Mouse (Mus musculus): ENCODE results near the gene Prim2.

Prim2 gene

DNA sequence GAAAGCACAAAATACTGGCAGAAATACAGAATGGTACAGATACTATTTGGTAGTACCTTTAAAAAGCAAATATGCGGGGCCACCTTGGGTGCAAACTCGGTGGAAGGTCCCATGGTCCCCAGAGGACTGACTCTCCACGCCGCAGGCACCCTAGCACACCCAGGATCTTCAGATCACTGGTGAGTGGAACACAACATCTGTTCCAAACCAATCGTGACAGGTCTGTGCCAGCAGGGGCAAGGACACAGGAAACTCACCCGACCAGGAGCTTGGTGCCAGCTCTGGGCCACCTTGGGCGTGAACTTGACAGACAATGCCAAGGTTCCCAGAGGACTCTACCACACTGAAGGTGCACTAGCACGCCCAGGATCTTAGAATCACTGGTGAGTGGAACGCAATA is 118.2 kb downstream of the Prim2 start:
- TF ChIP-seq GATA4 (IDR thresholded peaks at IDR 0.05; ENCODE audit: insufficient replicate concordance, low read length): no peak

DNA sequence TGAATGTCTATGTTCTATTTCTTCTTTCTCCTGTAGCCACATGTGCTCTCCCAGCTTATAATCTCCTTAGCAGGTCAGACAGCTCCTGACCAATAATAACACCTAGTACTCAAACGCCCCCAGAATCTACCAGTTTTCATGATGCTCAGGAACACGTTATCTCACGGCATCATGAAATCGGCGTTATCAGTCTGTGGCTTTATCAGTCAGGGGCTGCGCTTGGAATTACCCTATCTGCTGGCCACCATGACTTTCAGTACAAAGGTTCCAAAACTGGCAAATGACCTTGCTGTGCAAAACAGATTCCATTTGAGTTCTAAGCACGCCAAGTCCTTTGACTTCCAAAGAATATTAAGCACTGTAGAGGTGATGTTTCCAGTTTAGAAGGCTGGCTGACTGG is 127.9 kb downstream of the Prim2 start:
- TF ChIP-seq GATA4 (IDR thresholded peaks at IDR 0.05; ENCODE audit: insufficient replicate concordance, low read length): no peak

DNA sequence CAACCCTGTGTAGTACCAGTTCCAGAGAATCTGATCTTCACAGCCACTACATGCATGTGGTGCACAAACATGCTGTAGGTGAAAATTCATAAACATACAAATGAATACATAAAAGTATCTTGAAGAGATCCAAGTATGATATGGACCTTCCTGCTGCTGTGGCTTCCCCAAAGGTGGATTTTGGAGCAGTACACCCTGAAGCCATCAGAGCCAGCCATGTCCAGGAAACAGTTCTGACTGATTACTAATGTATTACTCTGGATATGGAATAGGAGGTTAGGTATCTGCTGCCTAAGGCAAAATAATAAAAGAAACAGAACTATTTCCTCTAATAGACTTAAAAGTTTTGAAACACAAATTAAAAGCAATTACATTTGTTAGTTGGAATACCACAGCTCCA is 131.6 kb downstream of the Prim2 start:
- TF ChIP-seq GATA4 (IDR thresholded peaks at IDR 0.05; ENCODE audit: insufficient replicate concordance, low read length): no peak

DNA sequence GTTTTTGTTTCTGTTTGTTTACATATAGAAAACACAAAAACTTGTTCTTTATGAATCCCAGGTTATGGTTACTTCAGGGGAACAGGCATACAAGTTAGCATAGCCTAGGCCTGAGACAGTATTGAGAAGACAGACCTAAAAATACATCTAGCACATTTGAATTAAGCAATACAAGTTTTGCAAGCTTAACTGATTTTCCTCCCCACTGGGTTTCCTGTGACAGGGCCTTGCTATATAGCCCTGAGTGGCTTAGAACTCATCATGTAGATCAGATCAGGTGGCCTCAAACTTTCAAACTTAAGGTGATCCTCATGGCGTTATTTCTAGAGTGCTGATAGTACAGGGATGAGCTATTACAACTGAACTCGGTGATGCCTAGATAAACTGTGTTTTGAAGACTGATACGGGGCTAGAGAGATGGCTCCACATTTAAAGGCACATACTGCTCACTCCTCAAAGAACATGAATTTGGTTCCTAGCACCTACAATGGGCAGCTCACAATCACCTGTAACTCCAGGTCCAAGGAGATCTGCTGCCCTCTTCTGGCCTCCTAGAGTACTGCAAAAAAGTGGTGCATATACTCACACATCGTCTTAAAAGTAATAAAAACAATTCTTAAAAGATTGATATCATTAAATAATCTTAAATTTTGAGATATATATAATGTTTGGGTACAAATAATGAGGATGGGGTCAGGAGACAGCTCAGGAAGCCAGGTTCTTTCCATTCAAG is 133.2 kb downstream of the Prim2 start:
- TF ChIP-seq GATA4 (IDR thresholded peaks at IDR 0.05; ENCODE audit: insufficient replicate concordance, low read length): no peak

DNA sequence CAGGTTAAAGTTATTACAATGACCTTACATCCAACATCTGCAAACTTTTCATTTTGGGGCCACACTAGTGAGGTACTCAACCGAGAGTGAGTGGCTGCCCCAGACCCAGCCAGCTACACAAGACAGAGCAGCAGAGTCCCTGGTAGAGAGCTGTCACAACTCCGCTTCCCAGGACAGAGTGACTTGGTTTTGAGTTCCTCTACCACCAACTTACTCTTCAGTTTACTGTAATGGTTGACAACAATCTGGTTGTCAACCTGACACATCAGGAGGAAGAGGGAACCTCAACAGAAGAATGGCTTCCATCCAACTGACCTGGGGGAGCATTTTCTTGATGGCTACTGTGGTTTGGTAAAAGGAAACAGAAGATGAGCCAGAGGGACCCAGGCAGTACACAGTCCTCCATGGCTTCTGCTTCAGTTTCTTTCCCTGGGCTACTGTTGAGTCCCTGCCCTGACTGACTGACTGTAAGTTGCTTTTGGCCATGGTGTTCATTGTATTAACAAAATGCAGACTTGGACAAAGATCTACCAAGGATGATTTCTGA is 134.4 kb downstream of the Prim2 start:
- no peak for TF ChIP-seq GATA4 (IDR thresholded peaks at IDR 0.05; ENCODE audit: insufficient replicate concordance, low read length)

DNA sequence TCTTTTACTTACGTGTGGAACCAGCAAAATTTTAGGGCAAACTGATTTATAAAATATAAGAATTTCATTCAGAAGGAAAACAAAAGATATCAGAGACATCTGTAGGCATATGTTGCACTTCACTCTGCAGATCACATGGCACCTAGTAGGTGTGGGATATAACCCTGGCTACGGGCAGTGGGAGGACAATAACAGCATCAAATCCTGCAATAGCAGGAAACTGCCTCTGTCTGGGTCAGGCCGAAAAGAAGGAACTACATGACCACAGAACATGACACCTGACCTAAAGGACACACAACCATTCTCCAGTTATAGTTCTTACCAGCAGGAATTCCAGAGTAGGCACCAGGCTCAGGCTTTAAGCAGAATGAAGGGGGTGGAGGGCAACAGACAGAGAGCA is 137.7 kb downstream of the Prim2 start:
- no peak for TF ChIP-seq GATA4 (IDR thresholded peaks at IDR 0.05; ENCODE audit: insufficient replicate concordance, low read length)

DNA sequence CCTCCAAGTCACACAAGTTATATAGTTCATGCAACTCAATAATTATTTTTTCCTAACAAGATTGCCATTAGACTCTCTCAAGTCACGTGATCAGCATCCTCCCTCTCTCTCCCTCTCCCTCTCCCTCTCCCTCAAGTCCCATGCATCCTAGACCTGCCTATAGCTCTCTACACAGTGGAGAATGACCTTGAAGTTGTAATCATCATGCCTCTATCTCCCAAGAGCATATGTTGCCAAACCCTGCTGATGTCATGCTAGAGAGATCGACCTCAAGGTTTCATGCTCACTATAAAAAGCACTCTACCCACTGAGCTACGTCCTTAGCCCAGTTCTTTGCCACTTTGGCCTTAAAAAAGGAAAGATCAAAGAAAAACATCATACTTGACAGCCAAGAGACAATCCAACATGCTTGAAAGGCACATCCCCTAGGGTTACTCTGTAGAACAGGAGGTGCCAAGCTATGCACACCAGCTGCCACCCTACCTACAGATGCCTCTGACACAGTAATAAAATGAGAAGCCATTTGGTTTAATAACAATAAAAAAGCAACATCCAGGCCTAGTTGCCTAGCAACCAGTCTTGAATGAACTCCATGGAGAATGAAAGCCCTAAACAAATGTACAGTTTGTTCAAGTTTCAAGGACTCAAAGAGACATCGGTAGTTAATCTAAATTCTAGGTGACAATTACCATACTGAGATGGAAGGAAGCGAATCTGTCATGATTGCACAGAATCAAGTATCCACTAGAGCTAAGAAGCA is 138.3 kb downstream of the Prim2 start:
- no peak for TF ChIP-seq GATA4 (IDR thresholded peaks at IDR 0.05; ENCODE audit: insufficient replicate concordance, low read length)

DNA sequence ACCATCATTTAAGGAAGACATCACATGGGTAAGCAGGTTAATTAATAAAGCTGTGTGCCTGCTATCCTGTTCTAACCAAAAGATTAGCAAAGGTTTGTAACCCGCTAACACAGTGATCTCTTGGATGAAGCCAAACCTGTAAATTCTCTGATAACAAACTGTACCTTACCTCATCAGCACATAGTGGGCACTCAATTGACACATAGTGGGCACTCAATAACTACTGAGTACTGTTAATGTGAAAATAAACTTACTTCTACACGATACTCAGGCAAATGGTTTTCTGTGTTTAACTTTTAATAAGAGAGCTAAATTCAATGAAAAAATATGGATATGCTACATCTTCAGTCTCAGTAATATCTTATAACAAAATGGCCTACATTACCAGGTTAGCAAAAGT is 139.1 kb downstream of the Prim2 start:
- TF ChIP-seq GATA4 (IDR thresholded peaks at IDR 0.05; ENCODE audit: insufficient replicate concordance, low read length): no peak

DNA sequence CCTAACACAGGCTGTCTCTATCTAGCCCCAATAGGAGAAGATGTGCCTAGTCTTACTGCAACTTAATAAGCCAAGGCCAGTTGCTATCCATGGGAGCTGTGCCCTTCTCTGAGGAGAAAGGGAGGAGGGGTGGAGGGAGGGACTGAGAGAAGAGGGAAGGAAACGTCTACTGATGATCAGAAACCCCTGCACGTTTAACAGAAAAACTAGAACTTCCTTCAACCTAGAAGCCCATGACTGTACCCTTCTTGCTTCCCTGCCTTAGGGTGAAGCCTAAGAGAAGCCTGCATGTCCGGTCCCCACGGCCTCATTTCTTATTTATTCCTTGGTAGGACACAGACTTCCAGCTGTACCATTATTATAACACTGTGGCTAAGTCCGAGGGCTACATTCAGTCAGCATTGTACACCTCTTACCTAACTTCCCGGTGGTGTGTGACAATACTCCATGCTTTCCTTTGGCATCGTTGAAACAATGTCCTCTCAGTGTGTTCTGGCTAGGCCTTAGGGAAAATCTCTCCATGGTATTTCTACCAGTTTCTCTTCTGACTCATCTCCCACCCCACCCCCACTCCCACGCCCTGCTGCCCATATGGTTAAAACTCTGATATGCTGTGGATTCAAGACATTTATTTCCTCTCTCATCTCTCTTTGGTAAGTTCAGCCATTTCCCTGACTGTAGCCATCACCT is 139.9 kb downstream of the Prim2 start:
- no peak for TF ChIP-seq GATA4 (IDR thresholded peaks at IDR 0.05; ENCODE audit: insufficient replicate concordance, low read length)

DNA sequence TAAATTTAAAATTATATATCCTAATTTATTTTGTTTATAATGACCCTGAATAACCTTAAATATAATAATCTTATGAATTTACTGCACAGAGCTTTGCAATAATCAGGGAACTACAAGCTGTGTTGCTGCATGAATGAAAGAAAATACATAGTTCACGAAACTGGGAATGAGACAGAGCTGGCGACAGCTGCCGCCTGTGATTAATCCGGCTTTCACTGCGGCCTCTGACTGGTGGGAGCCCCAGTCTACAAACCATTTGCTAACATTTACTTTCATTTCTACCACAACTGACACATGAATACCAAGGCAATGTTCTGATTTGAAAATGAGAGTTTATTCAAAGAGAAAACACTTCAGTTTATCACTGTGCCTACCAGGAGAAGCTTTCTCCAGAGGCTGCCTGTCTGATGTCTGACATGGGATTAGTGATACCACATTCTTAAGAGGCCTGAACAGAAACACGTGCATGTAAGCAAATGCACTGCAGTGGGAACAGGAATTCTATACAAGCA is 142.2 kb downstream of the Prim2 start:
- TF ChIP-seq GATA4 (IDR thresholded peaks at IDR 0.05; ENCODE audit: insufficient replicate concordance, low read length): no peak

DNA sequence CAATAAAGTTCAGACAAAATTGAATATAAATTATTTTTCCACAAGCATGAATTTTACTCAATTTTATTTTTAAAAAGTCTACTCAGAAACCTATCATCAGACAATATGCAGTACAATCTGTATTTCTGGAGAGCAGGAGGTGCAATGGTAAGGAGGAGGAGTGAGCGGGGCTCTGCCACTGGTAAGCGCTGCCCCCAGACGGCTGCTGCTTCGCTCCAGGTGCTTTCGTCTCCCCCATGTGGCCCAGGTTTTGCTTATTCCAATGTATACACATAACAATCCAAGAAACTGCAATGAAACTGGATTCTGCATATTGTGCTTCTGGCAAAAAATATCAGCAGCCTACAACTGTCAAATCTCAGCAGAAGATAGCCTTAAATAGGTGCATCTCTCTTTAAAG is 146.4 kb downstream of the Prim2 start:
- no peak for TF ChIP-seq GATA4 (IDR thresholded peaks at IDR 0.05; ENCODE audit: insufficient replicate concordance, low read length)

DNA sequence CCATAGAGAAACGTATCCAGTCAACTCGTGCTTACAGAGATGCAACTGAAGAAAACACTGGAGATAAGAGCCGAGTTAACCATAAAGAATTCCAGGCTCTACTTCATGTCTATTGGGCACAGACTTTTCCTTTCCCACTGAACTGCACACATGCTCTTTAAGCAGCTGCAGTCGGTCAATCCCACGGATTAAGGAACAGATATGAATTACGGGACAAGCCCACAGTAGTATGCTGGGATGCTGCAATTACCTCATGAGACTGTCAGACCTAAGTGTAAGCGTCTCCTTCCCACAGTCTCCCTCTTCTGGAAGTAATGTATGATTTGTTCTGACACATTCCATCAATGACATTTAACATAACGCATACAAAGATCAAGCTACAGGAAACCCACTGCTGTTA is 154.5 kb downstream of the Prim2 start:
- no peak for TF ChIP-seq GATA4 (IDR thresholded peaks at IDR 0.05; ENCODE audit: insufficient replicate concordance, low read length)

DNA sequence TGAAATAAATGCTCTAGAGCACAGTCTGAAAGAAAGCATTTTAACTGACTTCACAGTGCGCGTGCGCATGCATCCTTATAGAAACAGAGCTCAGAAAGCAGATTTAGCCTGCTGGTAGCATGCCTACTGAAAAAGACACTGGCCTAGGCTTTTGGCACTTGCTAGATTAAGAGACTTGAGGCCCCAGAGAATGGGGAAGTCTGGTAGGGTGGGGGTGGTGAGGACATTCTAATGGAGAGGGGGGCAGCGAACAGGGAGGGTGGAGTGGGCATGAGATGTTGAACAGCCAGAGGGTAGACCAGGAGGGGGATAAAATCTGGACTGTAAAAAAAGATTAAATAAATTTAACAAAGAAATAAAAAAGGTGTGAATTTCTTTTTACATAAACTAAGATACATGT is 158.3 kb downstream of the Prim2 start:
- TF ChIP-seq GATA4 (IDR thresholded peaks at IDR 0.05; ENCODE audit: insufficient replicate concordance, low read length): no peak

DNA sequence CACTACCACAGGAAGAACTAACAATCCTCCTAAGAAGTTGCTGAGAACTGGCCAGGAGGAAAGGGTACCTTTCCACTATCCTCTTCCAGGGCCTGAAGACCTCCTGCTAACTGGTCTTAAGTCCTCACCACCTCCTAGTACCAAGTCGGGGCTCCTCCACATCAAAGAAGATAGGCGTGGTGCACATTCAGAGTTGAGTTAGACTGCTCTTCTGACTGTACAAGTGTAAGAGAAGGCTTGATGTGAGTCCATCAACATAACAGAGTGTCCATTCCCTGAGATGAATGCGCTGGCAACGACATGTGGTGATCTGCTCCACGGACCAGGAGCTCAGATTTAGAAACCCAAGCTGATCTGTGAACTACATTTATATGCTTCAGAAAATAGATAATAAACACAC is 165.2 kb downstream of the Prim2 start:
- TF ChIP-seq GATA4 (IDR thresholded peaks at IDR 0.05; ENCODE audit: insufficient replicate concordance, low read length): no peak

DNA sequence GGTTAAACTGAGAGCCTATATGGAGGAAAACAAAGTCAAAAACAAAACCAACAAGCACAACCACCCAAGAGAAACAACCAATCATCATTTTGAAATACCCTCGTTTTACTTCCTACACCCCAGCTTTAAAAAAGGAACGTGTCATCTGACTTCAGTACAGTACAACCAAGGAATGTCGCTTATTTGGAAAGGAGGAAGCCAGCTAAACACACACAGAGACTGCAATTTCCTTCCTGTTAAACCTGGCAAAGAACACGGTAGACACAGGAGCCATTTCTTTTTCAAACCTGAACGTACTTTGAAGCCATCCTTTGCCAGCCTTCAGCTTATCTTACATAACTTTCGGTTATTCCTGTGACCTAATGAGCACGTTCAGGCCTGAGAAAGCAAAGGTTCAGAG is 166.7 kb downstream of the Prim2 start:
- TF ChIP-seq GATA4 (IDR thresholded peaks at IDR 0.05; ENCODE audit: insufficient replicate concordance, low read length): no peak

DNA sequence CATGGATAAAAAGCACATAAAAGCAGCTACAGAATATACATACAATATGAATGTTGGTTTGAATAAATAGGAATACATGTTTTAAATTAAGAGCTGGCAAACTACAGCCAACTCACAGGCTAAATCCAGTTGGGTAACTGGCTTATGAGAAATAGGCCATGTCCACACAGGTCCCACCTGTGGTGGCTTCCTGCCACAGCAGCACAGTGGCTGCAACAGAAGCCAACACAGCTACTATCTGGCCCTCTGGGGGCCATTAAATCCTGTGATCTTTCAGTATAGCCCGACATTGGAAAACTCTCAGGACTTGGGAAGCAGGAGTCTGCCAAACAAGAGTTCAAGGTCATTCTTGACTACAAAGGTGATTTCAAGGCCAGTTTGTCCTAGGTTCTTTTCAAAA is 167.3 kb downstream of the Prim2 start:
- TF ChIP-seq GATA4 (IDR thresholded peaks at IDR 0.05; ENCODE audit: insufficient replicate concordance, low read length): no peak

All from liver, adult (tissue).